Mouse (Mus musculus) heart, postnatal 36 days (tissue): ENCODE measurements around the gene Ccdc144b. TPM values are rescaled to one million over a fixed set of nuclear protein-coding genes. Genes with fewer than 3 reads are reported as not detected.

Source experiments
- DNase-seq, 2 experiments: peaks; one replicate each; pipeline ENCODE4 v3.0.0; 2021 to 2022
- intact Hi-C: fragments of 180-260 bp; cut with DNase I; formaldehyde crosslinking; loops from one replicate; pipeline ENCODE4 v1.15.1; 2025
- total RNA-seq, 2 experiments: library from RNA; stranded (reverse); gene quantifications; 2 replicates each; pipeline ENCODE4 v1.2.3; 2021

The Ccdc144b gene
- total RNA-seq, 2 experiments from 2014 or later: not detected

DNA sequence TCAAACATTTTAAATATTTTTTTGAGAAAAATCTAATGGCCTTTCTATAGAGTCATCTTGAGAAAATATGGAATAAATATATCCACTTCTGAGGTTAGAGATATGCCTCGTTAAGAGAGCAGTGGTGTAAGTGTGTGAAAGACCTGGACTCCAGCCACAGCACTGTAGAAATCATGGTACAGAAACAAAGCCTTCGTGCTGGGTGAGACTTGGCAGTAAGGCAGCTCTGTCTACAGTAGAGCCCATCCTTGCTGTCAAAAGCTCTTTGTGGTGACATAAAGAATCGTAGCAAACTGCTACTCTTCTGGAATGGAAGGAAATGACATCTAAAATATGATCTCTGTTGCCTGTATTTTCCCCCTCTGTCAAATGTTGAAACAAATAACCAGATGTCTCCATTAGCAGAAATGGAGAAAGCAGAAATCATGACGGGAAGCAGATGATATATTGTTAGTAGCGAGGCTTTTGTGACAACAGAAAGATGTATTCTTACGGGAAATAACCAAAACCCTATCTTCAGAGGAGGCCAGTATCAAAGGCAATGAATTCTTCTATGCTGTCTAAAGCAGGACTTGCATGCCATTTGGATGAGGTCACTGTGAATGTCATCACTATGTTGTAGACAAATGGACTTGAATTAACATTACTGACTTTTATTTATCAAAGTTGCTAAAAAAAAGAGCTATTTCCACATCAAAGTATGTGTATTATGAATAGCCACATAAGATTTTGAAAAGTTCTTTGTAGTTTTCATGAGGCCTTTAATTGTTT, 21.4 kb downstream of the Ccdc144b start:
- intact Hi-C loops: no loop called here
- no peak for DNase-seq

DNA sequence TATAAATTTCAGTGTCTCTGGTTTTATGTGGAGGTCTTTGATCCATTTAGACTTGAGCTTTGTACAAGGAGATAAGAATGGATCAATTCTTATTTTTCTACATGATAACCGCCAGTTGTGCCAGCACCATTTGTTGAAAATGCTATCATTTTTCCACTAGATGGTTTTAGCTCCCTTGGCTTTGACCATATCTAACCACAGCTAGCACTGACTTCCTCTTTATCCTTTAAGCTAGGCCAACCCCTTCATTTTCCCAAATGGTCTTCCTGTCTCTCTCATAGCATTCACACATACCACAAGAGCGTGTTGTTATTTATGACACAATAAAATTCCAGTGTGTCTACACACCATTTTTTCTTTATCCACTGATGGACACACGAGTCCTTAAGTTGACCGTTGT, 23.4 kb downstream of the Ccdc144b start:
- intact Hi-C loops: no loop called here
- DNase-seq: no peak

DNA sequence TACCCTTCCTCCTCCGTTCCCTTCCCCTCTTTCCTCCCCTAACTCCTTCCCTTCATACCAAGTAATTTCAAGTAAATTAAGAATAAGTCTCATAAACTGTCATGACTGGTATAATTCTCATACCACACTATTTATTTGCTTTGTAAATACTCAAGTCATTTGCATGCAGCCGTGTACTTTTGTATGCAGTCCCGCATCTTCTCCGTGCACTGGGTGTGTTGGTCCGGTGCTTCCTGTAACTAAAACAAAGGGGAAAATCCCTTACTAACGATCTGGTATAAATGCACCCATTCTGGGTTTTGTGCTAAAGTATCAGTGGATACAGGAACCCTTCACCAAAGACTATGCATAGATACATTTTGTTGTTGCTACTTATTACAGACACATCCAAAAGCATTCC, 27.6 kb downstream of the Ccdc144b start:
- no peak for DNase-seq
- intact Hi-C loops: no loop called here

DNA sequence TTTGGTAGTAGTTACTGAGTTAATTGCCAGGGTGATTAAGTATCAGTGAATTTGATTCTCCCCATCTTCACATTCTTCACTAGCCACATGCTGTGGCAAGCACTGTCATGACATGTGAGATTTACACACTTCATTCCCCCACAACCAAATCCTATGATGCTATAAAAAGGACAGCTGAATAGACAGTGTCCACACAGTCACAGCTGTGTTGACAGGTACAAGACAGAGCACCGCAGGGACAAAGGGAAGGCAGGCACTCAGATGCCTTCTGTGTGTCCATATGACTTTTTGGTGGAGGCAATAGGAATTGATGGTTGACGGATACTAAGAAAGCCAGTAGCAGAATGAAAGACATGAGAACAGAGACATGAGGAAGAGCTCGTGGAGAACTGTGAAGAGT, 42.1 kb downstream of the Ccdc144b start:
- intact Hi-C loops: no loop called here
- DNase-seq: no peak

DNA sequence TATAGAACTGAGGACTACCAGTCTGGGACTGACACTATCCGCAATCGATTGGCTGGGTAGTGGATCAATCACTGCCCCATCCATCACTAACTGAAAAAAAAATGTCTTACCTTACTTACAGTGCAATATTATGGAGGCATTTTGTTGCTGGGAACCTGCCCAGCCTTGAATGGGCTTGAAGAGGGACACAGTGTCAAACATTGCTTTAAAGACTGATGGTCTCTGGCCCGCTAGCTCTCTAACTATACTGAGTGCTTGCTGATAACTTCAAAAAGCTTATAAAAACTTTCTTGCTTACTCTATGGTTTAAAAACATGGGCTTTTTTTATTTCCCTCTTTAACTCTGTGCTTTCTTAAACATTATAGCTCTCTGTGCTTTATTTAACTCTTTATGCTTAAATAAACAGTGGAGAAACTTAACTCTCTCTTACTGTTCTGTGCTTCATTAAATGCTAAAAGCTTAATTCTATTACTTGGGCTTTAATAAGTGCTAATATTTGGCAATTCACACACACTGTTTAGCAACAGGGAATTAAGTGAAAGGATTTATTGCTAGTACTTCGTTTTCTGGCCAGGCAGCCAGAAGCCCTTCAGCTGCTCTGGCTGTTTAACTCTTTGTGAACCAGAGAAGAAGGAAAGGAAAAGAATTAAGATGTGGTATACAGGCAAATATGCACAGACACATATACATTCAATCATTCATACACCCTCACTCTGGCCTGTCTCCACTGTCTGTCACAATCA, 44.8 kb downstream of the Ccdc144b start:
- intact Hi-C loops: no loop called here
- DNase-seq: no peak

DNA sequence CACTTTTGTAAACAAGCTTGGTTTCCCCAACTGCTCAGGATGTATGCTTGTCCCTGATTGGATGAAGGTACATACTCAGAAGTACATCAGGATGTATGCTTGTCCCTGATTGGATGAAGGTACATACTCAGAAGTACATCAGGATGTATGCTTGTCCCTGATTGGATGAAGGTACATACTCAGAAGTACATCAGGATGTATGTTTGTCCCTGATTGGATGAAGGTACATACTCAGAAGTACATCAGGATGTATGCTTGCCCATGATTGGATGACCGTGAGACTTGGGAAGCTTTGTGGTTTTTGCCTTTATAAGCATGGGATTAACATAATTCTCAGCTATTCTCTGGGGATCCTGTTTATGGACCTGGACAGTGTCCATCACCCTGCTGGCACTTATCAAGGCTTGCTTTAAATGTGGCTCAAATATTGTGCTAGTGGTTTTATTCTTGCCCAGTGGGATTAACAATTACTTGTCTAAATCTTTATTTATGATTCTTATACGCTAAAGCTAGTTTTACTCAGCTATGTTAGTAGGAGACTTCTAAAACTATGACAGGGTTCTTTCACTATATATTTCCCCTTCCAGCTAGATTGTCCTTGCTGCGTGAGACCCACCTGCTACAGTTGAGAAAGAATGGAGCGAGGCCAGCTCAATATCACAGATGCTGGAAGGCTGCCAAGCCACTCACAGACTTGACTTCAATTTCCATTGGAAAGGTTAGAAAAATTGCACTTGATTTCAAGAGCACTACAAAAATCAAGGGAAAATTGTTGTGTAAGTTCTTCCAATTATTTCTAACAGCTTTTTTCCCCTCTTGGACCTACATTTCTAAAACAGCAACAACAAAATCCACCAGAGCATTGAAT, 49.1 kb downstream of the Ccdc144b start:
- intact Hi-C loops: no loop called here
- no peak for DNase-seq

DNA sequence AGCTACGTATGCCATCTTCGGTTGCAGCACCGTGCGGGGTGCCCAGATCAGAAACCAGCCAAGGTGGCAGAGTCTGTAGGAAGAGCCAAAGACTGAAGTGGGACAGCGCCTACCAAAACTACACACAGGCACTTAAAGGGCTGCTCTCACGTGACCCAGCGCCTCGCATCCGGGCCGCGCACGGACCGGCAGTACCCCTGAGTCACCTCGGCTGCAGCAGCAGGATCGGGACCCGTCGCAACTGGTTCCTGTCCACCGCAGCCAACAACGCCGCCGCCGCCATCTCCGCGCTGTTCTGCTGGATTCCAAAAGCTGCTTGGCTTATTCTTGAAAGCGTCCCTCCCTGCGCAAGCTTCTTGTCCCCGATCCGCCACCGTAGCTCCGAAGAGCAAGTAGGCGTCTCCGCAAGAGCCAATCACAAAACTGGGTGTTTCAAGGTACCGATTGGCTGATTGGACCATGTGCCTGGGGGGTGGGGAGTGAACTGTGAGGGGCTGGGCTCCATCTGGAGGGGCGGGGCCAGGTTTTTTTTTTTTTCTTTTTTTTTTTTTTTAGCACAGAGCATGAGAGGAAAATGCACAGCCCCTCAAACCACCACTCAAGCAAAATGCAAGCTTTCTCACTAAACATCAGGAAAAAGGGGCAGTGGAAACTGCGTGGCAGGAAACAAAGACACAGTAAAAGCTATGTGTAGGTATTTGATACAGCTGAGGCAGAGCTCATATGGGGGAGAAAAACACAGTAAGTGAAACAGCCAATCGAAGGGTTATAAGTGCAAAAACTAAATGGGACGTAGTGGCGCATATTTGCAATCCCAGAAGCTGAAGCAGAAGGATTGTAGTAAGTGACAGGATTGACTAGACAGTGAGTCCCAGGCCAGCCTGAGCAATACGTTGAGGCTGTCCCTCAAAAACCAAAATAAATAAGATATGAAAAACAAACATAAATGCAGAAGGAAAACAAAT, 52.8 kb downstream of the Ccdc144b start, which contains the start of gene Mccc1:
TSS of gene Mccc1 (minus strand) at position 404 of the 965 bp plus-strand sequence.
- peak; percentile 93 to 97 for DNase-seq
- intact Hi-C loops: loop anchor here (2.0 kb wide), 2 partner anchors 64 to 68 kb away; partner anchors contain the start of gene Acad9

DNA sequence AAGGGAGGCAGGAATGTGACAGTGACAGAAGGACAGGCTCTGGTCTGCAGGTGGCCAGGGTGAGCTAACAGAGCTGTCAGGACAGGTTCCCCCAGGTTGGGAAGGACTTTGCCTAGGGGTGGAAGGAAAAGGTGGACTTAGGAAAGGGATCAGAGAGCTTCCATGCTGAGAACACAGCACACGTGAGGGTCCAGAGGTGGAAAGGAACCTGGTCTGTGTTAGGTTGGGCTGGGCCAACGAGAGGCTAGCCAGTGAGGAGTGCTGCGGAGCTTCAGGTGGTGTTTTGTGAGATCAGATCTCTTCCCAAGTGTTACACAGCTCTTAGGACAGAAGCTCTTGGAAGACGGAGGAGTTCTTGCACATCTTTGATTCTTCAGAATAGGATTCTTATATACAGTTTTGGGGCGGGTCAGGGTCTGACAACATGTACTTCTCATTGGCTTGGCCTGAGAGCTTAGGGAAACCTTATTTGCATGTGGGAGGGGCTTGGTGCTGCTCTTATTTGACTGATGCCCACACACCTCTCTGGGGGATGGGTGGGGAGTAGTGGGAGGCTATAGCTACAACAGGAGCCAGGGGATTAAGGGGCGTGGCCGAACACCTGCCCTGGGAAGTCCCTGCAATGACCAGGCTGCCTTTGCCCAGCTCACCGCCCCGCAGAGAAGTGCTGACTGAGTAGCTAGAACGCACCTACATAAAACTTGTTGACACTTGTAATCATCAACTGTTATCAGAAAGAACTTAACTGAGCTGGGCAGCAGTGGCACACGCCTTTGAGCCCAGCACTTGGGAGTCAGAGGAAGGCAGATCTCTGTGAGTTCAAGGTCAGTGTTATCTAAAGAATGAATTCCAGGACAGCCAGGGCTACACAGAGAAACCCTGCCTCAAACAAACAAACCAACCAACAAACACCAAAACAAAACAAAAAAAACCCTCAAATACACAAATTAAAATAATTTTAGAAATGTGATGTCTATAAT, 58.5 kb downstream of the Ccdc144b start:
- intact Hi-C loops: loop anchor here (5.0 to 10.0 kb wide), 2 partner anchors 243 to 480 kb away; partner anchors contain the start of genes 1810062G17Rik, Anxa5 and Atp11b

DNA sequence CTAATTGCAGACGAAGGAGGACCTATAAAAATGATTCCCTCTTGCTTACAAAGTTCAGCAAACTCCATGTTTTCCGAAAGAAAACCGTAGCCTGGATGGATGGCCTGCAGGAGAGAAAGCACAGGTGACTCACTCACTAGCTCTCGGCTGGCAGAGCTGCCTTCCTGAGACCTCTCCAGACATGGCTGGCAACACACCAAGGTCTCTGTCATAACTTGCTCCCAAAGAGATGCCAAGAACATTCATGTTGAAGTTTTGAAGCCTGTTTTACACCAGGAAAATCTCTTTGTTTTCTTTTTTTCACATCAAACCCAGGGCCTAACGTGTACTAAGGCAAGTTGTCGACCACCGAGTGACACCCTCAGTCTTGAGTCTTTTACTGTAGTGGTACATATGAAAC, 62.6 kb downstream of the Ccdc144b start:
- intact Hi-C loops: loop anchor here (10.0 kb wide), 1 partner anchor 484 kb away; the partner anchor contains the start of genes 1810062G17Rik and Anxa5

More for the DNA sequence above, 58.5 kb downstream of the Ccdc144b start:
- no peak for DNase-seq

DNA sequence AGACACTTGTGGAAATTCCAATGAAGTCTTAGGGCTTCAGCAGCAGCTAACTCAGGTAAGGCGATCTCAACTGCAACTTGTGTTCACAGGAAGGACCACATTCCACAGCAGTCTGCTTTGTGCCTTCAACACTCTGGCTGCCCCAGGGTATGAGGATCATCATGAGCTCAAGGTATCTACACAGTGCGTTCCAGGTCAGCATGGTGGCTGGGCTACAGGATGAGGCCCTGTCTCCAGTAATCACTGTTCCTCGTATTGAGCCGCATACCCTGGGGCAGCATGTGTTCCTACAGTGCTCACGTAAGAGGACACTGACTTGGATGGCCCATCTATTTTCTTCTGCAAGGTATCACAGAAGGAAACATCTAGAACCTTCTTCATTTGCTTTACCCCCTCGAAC, 65.3 kb downstream of the Ccdc144b start:
- intact Hi-C loops: no loop called here
- no peak for DNase-seq

More for the DNA sequence above, 62.6 kb downstream of the Ccdc144b start:
- no peak for DNase-seq

DNA sequence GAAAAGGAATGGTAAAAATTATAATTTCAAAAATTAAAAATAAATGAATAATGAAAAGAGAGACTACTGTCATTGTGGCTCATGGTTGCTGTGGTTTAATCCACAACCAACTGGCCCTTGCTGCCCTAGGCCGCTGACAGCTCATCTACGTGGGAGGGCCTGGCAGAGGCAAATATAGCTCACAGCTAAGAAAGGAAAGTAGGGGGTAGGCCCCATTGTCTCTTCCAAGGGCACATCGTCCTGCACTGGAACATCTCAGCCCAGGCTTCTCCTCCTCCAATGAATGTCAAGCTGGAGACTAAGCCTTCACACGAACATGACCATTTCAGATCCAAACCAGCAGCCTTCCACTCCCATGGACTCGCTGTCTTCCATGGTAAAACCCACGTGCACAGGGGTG, 67.1 kb downstream of the Ccdc144b start:
- intact Hi-C loops: no loop called here
- DNase-seq: no peak

DNA sequence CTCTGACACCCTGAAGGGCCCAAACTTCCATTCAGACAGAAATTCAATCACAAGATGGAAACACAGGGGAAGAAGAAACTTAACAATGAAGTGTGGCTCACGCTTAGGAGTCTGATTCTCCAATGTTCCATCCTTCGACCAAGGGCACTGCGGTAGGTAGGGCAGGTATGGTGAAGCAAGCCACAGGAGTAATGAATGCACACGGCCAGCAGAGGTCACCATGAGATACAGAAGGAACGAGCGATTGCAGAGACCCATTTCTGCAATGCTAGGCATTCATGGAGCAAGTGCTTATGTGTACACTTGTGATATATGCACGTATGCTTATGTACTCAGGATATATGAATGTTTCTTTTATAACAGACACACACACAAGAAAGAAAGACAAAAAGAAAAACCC, 79.8 kb downstream of the Ccdc144b start:
- no peak for DNase-seq
- intact Hi-C loops: loop anchor here (2.0 to 5.0 kb wide), 2 partner anchors 87 to 286 kb away; no protein-coding TSS in a partner anchor

DNA sequence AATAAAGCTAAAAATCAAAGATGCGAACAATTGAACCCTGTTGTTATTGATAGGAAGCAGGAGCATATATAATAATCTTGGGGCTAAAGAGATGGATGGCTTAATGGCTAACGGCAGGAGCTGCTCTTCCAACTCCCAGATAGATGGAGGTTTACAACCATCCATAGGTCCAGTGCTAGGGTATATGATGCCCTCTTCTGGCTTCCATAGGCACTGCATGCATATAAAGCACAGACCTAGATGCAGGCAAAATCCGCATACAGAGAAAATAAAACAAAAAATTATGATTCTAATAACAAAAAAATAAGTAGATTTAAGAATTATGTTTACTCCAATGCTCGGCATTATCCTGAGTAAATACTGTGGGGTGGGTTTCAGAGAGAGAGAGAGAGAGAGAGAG, 80.4 kb downstream of the Ccdc144b start:
- intact Hi-C loops: loop anchor here (2.0 to 5.0 kb wide), 2 partner anchors 88 to 286 kb away; no protein-coding TSS in a partner anchor
- DNase-seq: peak in 1 of 2 experiments; percentile 9

DNA sequence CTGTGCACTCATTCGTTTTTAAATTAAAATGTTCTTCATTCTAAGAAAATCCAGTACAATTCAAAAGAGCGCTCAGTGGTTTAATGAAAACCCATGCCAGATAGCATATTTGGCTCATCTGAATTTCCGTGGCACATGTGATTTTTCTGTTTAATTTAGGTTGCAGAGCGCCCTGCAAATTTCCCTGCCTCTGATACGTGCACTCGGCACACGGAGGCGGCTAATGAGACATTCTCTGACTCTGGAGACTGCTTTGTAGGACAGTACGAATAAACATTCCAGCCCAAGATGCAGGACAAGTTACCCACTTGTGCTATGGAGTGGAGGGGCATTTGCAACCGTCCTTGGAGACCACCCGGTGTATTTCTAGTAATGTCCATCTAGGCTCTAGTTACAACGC, 82.2 kb downstream of the Ccdc144b start:
- no peak for DNase-seq
- intact Hi-C loops: loop anchor here (5.0 kb wide), 1 partner anchor 284 kb away; no protein-coding TSS in a partner anchor

DNA sequence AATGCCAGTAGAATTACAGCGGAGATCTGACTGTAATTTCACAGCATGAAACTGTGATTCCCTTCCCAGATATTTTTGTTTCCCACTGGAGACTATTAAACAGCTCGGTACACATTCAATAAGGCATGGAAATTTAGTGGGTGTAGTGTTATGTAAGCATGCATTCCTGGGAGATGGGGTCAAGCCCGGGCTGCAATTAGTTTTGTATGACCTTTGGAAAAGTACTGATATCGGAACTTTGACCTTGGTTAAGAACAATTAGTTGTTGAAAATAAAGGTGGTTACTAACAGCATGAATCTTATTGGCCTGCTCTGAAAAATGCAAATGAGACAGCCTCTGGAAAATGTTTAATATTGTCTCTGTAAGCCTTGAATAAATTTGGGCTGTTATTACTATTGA, 82.9 kb downstream of the Ccdc144b start:
- intact Hi-C loops: loop anchor here (5.0 kb wide), 1 partner anchor 283 kb away; no protein-coding TSS in a partner anchor
- no peak for DNase-seq

DNA sequence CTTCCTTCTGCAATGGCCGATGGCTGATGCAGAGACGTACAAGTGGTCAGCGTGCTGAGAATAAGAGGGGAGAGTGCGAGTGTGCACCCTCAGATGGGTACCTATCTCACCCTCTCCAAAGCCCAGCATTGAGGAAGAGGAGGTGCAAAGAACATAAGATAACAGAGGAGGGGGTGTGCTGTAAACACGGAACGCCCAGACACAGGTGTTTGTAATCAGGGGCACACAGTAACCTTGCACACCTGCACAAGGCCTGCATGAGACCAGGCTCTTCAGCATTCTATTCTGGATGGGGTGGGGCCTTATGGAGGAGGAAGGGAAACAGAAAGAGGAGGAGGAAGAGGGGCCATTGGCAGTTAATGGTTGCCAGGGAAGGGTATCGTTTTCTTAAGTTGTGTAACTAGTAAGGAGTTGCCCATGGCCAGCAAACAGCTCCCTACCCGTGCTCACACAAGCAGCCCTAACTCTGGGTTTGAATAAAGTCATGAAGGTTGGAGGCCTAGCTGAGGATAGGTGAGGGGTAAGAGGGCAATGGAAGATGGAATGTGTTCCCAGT, 85.9 kb downstream of the Ccdc144b start:
- intact Hi-C loops: no loop called here
- no peak for DNase-seq

DNA sequence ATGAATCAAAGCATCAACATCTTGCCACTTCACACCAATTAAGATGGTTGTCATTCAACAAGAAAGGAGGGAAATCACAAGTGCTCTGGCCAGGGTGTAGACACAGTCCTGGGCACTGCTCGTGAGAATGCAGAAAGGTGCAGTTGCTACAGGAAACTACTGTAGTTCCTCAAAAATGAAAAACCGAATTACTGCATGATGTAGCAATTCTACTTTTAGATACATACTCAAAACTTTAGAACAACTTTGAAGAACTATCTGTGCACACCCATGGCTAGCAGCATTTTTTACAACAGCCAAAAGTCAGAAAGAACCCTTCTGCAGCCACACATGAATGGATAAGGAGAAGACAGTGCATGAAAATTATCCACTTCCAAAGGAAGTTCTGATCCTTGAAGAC, 86.9 kb downstream of the Ccdc144b start:
- intact Hi-C loops: no loop called here
- DNase-seq: no peak

DNA sequence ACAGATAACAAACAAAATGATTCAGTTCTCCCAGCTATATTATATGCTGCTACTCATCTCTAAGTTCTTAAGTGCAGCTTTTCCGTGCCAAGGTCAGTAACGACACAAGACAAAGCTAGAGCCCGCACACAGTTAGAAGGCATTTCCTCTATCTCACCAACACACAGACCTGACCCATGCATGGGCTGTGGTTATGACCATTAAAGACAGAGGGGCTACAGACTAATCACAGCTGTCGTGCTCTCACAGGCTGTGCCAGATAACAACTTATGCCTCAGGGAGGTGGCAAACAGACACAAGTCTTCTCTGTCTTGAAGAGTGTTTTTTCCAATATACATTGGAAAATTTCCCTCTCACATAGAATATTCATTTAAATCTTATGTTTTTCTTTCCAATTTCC, 88.4 kb downstream of the Ccdc144b start:
- intact Hi-C loops: no loop called here
- no peak for DNase-seq
